In the genomic region with DNA sequence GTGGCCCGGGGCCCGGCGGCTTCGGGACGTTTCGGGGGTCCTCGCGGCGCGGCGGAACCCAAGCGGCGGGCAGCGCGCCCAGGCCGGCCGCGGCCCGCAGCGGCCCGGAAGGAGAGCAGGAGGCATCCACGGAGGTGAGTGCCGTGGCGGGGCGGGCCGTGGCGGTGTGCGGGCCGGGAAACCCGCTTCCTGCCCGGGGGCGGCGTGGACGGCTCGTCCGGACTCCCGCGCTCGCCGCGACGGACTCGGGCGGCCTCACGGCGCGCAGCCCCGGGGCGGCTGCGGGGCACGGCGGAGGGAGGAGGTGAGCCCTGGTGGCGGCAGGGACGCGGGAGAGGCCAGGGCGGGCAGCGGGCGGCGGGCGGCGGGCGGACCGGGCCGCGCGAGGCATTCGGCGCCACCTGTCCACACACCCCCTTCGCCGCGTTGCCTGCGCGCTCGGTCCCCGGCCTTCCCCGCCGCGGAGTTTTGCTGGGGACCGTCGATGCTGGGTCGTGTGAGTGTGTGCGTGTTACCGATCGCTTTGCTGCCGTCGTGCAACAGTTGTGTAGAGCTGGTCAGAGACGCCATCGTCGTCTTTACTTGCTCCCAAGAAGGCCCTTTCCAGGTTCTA, we compare ENCODE assay signal across 9 mouse cellular contexts. TPM values are rescaled to one million over a fixed set of nuclear protein-coding genes. Genes with fewer than 3 reads are reported as not detected.
DNase-seq lines count a peak whose midpoint lies in the region; ATAC-seq and TF ChIP-seq lines count a peak whose summit lies in the region.
"Had no signal": no experiment of that assay in that cellular context is flagged by ENCODE, and none has a peak within 500 bp of the region (broad histone marks: within the 10 kb centered on the region; RNA-seq: fewer than 3 reads in every experiment).

No protein-coding gene starts in this region.

- H3K36me3 ChIP-seq in lung, postnatal 0 days (ENCODE audit: insufficient read depth, low read length): no peaks in the 10 kb centered on the region
- H3K36me3 ChIP-seq in intestine, embryonic 16.5 days (ENCODE audit: control insufficient read depth, insufficient read depth, low read length): no peaks in the 10 kb centered on the region

- DNase-seq in cerebellum, adult 2 months: no peak
- no peak for DNase-seq in cerebellum, adult 11-12 months
- DNase-seq in lung, postnatal 0 days (ENCODE audit: low spot score): no peak
- DNase-seq in lung, postnatal 14 days: no peak
- peak; percentile 55 for DNase-seq in retina, embryonic 14.5 days (ENCODE audit: low spot score)
- no peak for DNase-seq in left cerebral cortex, postnatal 4 days
- DNase-seq in thymus, postnatal 0 days (ENCODE audit: low spot score): no peak

- peak overlapping the region; percentile 26 for H3K4me3 ChIP-seq in cerebellum, adult 2 months (replicated peaks; ENCODE audit: insufficient read depth, low read depth, low read length)
- peak overlapping the region; percentile 51 for H3K4me3 ChIP-seq in lung, postnatal 0 days (ENCODE audit: low read depth, low read length)
- H3K4me3 ChIP-seq in intestine, embryonic 16.5 days (ENCODE audit: low read length): peak overlapping the region; percentile 60

- no peak overlapping the region for H3K27ac ChIP-seq in cerebellum, adult 2 months (ENCODE audit: insufficient read depth, low read length)
- H3K27ac ChIP-seq in lung, postnatal 0 days (ENCODE audit: low read length): no peak overlapping the region
- H3K27ac ChIP-seq in intestine, embryonic 16.5 days (ENCODE audit: low read length): peak overlapping the region; percentile 48

- no peak for TF ChIP-seq CTCF in cerebellum, adult 2 months (IDR thresholded peaks at IDR 0.05; ENCODE audit: borderline replicate concordance, insufficient read depth, low read depth, low read length)
- no peak for TF ChIP-seq CTCF in lung, postnatal 0 days (IDR thresholded peaks at IDR 0.05)

- no peaks in the 10 kb centered on the region for H3K4me1 ChIP-seq in cerebellum, adult 2 months (ENCODE audit: control insufficient read depth, insufficient read depth, low read length)
- no peaks in the 10 kb centered on the region for H3K4me1 ChIP-seq in lung, postnatal 0 days (ENCODE audit: insufficient read depth, low read depth, low read length)
- peaks cover 6% of the 10 kb centered on the region for H3K4me1 ChIP-seq in intestine, embryonic 16.5 days (ENCODE audit: control insufficient read depth, insufficient read depth, low read length)

- 0 out of 2 replicates have a peak overlapping the region, but pooled peaks have one; percentile 8 for H3K9ac ChIP-seq in lung, postnatal 0 days (replicated peaks; ENCODE audit: low read depth)
- peak overlapping the region; percentile 69 for H3K9ac ChIP-seq in intestine, embryonic 16.5 days (ENCODE audit: low read depth, low read length)

- TF ChIP-seq POLR2A in cerebellum, adult 2 months (IDR thresholded peaks at IDR 0.05; ENCODE audit: borderline replicate concordance, insufficient read depth, low read length): no peak

- no peak for TF ChIP-seq EP300 in lung, postnatal 0 days (IDR thresholded peaks at IDR 0.05)

- intact Hi-C loops in left cerebral cortex, postnatal 4 days (cut with DNase I): loop anchor here (10.0 kb wide), 1 partner anchor 171 kb away; the partner anchor contains the start of gene Adam23

- H3K9me3 ChIP-seq in lung, postnatal 0 days (ENCODE audit: low read length): no peaks in the 10 kb centered on the region
- no peaks in the 10 kb centered on the region for H3K9me3 ChIP-seq in intestine, embryonic 16.5 days (ENCODE audit: control insufficient read depth, low read length)

- under 1% methylated on average over 83 of the region's 89 CpGs for WGBS in cerebellum, adult 2 months
- WGBS in lung, postnatal 0 days: under 1% methylated on average over 19 of the region's 89 CpGs
- under 1% methylated on average over 45 of the region's 89 CpGs for WGBS in intestine, embryonic 16.5 days

- peak overlapping the region; percentile 76 for H3K4me2 ChIP-seq in lung, postnatal 0 days (replicated peaks; ENCODE audit: low read depth, low read length)
- H3K4me2 ChIP-seq in intestine, embryonic 16.5 days (ENCODE audit: low read depth, low read length): peak overlapping the region; percentile 79

- ATAC-seq in lung, postnatal 0 days: peak; percentile 57
- ATAC-seq in intestine, embryonic 16.5 days: peak; percentile 60

- peaks cover 18% of the 10 kb centered on the region; the same call in 1 of the 2 replicates for H3K27me3 ChIP-seq in cerebellum, adult 2 months (ENCODE audit: control insufficient read depth, insufficient read depth, low read length)
- H3K27me3 ChIP-seq in lung, postnatal 0 days (replicated peaks; ENCODE audit: insufficient read depth, low read length): peaks cover 41% of the 10 kb centered on the region
- peaks cover 48% of the 10 kb centered on the region for H3K27me3 ChIP-seq in intestine, embryonic 16.5 days (replicated peaks; ENCODE audit: control insufficient read depth, insufficient read depth, low read length)

RNA-seq across cellular contexts. Expression of gene Zdbf2, which starts 0.4 kb away (rescaled TPM):
- polyA plus RNA-seq in cerebellum, adult 2 months (2012; rRNA removed): 3.4 and 3.9 TPM in 2 replicates
- polyA plus RNA-seq in lung, postnatal 0 days (2015; fragmentation: Nextera tagmentation; extraction: Ambion mirVana): 2.6 and 3.1 TPM in 2 replicates
- polyA plus RNA-seq in intestine, embryonic 16.5 days (2015; fragmentation: Nextera tagmentation; extraction: Ambion mirVana): 3.0 and 3.4 TPM in 2 replicates
- total RNA-seq in left cerebral cortex, postnatal 4 days (2021): 10 to 100 TPM; 16.8 to 25.3 TPM
- 0.32 and 0.34 TPM in 2 replicates for polyA plus RNA-seq in thymus, postnatal 0 days (2015; fragmentation: Nextera tagmentation; extraction: Ambion mirVana)
- polyA plus RNA-seq: C2C12 had no signal

RNA-seq across cellular contexts. Expression of gene Gpr1, which starts 59.1 kb away (rescaled TPM):
- polyA plus RNA-seq in cerebellum, adult 2 months (2012; rRNA removed): 0.20 and 0.36 TPM in 2 replicates
- 0.10 TPM in 1 of 2 replicates, not detected in the other for polyA plus RNA-seq in lung, postnatal 0 days (2015; fragmentation: Nextera tagmentation; extraction: Ambion mirVana)
- 0.09 TPM in 1 of 2 replicates, not detected in the other for polyA plus RNA-seq in intestine, embryonic 16.5 days (2015; fragmentation: Nextera tagmentation; extraction: Ambion mirVana)
- total RNA-seq in left cerebral cortex, postnatal 4 days (2021): under 1 TPM; 0.50 TPM
- 0.31 and 0.44 TPM in 2 replicates for polyA plus RNA-seq in thymus, postnatal 0 days (2015; fragmentation: Nextera tagmentation; extraction: Ambion mirVana)
- polyA plus RNA-seq: C2C12 had no signal
